Mouse (Mus musculus) left cerebral cortex, postnatal 10 days (tissue): ENCODE measurements around the gene Csf2rb2. TPM values are rescaled to one million over a fixed set of nuclear protein-coding genes. Genes with fewer than 3 reads are reported as not detected.
A peak's percentile ranks its signal among the peaks of the same experiment; 100 is the strongest.
"Not testable (repeated sequence)": the region's sequence is repeated elsewhere in the genome, so short reads cannot be mapped to it uniquely, and the experiment has no call there.

ENCODE experiments used
- DNase-seq, 2 experiments: peaks; one replicate each; pipeline ENCODE4 v3.0.0; 2021 to 2022; ENCODE audit warnings: low spot score in 2 of 2, mixed read lengths in 1 of 2; ENCODE audit errors: extremely low spot score in 1 of 2
- intact Hi-C: fragments of 180-260 bp; cut with DNase I; formaldehyde crosslinking; loops from one replicate; pipeline ENCODE4 v1.15.1; 2025
- total RNA-seq, 2 experiments: library from RNA; stranded (reverse); gene quantifications; 2 replicates each; pipeline ENCODE4 v1.2.3; 2021

Gene Csf2rb2
- total RNA-seq, 2 experiments from 2014 or later, result 0.69 to 0.77 TPM

DNA sequence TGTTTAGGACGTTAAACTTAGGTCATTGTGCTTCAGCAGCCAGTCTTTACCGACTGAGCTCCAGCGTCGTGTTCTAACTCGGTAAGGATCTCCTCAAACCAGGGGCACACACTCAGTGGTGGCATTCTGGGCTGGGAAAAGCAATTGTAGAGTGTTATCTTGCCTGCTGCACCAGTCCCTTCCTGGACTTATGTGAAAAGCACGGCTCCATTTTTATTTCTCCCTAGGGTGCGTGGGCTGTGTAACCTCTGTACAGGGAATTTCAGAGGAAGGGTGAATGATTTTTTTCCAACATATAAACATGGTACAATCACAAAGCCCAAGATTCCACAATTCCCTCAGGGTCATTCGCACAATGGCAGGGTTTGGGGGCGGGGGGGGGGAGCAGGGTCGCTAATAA, 38.1 kb downstream of the Csf2rb2 start:
- DNase-seq, result no peak
- intact Hi-C loops, result no loop called here

DNA sequence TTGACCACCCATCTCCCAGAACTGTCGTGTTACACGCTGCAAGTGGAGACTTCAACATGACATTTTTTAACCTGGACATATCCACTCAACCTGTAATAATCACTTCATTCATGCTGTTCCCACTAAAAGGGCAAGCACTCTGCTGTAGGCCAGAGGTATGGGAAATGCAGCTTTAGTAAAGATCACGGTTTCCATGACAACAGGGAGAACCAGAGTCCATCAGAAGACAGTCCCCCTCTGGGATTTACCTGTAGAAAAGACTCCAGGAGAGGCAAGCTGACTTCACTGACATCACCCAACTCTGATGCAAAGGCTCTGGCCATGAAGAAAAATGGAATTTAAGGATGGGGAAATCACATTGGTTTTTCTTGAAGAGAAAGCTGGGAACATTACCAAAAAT, 42.2 kb downstream of the Csf2rb2 start:
- DNase-seq, result no peak
- intact Hi-C loops, result no loop called here

DNA sequence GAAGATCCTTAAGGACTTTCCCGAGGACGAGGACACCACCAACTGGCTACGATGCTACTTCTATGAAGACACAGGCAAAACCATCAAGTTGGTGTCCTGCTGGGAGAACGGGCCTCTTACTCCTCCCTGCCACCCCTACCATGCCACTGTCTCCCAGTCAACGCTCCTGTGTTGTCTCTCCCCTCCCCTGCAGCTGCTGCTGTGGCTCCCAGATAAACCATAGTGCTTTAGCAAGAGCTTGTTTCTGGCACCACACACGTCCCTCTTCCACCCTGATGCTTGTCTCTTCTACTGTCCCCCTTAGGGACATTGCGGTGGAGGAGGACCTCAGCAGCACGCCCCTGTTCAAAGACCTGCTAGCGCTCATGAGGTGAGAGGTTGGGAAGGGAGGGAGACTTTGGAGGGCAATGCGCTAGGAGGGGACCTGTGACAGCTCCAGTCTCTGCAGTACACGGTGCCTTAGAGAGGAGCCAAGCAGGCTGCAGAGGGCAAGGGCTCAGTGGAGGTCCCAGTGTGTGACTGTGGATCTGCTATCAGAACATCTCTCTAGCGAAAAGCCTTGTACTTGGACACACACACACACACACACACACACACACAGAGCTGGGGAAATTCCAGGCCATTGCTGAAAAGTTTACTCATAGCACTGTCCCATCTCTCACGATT, 44.7 kb downstream of the Csf2rb2 start:
- DNase-seq, result no peak
- intact Hi-C loops, result no loop called here

DNA sequence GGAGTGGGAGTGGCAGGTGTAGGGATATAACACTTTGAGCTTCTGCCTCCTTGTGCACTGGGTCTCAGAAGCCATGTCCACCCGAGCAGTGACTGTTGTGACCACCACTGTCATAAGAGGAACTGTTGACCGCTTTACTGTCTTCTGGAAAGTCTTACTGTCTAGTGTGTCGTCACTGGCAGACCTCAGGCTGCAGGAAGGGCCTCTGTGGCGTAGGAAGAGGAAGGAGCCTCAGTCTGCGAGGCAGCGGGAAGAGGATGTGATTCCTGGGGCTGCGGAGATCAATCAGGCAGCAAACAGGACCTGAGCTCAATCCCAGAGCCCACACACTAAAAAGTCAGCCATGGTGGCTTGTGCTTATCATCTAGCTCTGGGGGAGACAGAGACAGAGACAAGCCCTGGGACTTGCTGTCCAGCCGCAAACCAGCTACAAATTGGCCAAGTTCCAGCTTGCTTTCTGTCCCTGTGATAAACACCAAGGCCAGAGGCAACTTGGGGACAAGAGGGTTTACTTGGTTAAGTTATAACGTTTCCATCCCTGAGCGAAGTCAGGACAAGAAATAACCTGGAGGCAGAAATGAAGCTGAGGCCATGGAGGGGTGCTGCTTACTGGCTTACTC, 47.2 kb downstream of the Csf2rb2 start:
- intact Hi-C loops, result loop anchor here (5.0 kb wide), 4 partner anchors 64 to 179 kb away; no protein-coding TSS in a partner anchor
- peak in 1 of 2 experiments; percentile 51 for DNase-seq

DNA sequence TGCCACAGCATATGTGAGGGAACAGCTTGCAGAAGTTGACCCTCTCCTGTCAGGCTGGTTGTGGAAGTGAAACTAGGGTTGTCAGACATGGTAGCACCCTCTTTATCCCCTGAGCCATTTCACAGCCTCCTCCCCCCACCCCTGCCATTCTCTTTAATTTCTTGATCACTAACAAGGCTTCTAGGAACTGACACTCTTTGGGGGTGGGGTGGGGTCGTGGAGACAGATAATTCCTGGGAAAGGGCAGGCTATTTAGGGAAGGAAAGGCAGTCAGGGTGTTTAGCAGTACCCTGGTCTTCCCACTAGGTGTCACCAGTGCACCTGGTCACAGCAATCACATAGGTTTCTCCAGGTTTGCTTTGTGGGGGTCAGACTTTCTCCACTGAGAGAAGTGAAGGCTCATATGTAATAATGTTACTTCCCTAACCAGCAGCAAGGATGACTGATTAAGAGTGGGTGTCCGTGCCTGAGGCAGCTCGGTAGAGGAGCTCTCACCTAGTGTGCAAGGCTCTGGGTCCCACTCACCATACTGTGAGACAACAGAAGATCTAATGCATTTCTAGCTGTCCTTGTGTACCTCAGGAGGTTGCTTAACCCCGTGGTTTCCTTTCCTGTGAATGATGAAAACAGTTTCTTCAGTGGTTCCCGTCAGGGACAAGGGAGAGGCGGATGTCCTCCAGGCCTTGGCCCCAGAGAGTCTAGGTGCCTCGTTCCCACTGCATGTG, 48.0 kb downstream of the Csf2rb2 start:
- peak in 1 of 2 experiments; percentile 61 for DNase-seq
- intact Hi-C loops, result loop anchor here (5.0 kb wide), 4 partner anchors 65 to 180 kb away; no protein-coding TSS in a partner anchor

DNA sequence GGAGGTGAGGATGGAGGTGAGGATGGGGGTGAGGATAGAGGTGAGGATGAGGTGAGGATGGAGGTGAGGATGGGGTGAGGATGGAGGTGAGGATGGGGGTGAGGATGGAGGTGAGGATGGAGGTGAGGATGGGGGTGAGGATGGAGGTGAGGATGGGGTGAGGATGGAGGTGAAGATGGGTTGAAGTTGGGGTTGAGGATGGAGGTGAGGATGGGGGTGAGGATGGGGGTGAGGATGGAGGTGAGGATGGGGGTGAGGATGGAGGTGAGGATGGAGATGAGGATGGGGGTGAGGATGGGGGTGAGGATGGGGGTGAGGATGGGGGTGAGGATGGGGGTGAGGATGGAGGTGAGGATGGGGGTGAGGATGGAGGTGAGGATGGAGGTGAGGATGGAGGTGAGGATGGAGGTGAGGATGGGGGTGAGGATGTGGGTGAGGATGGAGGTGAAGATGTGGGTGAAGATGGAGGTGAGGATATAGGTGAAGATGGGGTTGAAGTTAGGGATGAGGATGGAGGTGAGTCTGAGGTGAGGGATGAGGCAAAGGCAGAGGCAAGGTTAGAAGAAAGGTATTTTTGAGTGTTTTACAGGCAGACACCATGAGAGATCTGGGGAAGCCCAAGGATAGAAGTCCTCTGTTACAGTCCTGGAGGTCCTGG, 48.8 kb downstream of the Csf2rb2 start:
- DNase-seq, result not testable (repeated sequence)
- intact Hi-C loops, result loop anchor here (5.0 kb wide), 4 partner anchors 66 to 181 kb away; no protein-coding TSS in a partner anchor

DNA sequence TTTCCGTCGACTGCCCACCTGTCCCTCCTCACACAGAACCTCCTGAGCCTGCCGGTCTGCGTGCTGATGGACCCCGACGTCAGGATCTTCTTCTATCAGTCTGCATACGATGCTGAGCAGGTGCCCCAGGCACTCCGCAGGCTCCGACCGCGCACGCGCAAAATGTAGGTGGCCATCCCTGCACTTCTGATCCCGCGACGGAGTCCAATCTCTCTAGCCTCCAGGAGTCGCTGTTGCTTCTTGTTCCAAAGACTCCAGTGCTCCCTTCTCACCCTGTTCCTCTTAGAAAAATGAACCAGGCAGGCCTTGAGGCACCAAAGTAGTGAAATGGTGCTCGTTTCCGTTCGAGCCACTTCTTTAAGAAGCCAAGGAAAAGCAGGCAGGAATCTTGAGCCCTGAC, 50.8 kb downstream of the Csf2rb2 start:
- intact Hi-C loops, result loop anchor here (5.0 kb wide), 4 partner anchors 68 to 183 kb away; no protein-coding TSS in a partner anchor
- DNase-seq, result peak in 1 of 2 experiments; percentile 69

DNA sequence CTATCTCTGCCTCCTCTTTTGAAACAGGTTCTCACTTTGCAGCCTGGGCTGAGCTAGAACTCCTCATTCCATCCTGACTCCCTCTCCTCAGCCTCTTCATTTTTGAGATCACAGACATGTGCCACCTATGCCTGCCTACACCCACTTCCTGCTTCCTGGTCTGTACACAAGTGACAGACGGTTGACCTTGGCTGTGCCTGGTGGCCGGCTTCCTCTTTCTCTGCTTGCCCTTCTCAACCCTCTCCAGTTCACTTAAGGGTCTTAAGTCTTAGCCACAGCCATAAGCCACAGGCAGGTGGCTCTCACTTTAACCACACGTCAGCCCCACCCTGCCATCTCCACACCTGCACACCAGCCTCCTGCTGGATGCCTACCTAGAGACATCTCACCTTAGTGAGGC, 57.1 kb downstream of the Csf2rb2 start:
- DNase-seq, result no peak
- intact Hi-C loops, result no loop called here

DNA sequence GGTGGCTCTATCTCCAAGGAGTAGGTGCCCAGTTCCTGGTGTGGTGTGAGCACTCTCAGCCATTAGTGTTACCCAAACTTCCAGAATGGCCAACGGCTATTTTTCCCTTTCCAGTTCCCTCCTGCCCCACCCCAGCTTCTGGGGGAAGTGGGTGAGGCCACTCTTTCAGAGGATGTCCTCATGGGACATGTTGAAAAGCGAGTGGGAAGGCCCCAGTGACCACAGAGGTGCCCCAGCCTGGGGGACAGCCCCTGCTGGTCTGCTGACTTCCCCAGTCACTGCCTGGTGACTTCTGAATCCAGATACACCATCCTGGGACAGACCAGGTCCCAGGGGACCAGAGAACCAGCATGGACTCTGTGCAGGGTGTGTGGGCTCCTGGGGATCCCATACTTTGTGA, 57.9 kb downstream of the Csf2rb2 start:
- no peak for DNase-seq
- intact Hi-C loops, result no loop called here

DNA sequence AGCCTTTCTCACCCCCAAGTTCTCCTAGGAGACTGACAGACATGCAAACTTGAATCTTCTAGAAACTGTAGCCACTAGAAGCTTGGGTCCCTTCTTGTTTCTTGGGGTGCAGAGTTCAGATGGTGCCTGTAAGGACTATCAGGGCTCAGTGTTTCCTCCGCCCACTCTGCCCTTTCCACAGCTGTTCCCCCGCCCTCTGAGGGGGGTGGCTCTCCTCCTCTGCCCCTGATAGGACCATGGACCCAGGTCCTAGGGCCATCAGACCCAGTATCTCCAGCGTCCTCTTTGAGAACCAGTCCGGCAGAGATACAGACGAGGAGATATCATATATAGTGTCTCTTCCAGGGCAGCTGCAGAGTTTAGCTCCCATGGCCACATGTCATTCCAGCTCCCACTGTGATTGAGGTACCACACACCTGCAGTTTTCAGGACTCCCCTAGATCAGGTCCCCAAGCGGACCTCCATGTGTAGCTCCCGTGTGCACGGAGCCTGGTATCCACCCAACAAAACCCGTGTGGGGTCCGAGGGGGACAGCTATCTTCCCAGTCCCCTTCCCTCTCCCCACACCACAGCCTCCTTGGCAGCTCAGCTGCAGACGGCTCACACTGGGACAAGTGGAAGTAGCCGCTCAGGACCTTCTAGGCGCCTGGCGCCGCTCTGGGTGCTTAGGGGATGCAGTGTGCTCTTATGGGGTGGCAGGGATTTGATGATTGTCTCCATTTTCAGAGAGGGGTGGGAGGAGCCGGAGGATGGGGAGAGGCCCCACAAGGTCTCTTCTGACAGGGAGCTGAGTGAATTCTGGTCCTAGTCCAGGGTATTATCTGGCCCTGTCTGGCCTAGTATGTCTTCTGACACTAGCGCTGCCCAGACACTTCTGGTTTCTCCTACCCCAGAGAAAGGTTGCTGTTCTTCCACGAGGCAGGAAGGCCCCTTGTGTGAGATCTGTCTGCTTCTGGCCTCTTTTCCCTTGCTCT, 59.1 kb downstream of the Csf2rb2 start:
- intact Hi-C loops, result no loop called here
- DNase-seq, result no peak

DNA sequence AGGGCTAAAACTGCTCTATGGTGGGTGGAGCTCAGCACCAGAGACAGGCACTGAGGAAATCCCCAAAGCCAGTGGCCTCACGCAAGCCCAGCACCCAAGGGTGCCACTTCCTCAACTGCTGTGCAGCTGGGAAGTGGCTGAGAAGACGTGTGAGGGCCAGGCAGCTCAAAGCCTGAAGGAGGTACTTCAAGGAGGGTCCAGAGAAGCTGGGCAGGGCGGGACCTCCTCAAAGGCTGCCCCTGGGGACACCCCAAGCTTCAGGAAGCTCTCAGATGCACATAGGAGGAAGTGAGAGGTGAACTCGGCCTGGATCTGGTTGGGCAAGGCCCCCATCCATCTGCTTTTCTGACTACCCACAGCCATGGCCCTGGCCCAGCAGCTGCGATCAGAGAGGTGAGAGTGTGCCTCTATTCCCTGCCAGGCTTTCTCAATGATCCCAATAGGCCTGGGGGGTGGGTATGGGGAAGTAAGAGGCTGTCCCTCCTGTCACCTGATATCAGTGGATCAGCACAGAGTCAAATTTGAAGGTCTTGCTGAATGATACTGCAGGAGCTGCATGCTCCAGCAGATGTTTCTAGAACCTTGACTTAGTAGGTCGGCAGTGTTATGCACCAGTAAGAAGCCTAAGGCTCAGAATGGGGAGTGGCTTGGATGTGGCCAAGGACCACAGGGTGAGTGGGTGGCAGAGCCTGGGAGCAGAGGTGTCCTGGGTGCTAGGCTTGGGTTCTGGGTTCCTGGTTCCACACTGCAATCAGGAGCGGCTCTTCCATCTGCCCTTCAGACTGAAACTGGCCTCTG, 60.6 kb downstream of the Csf2rb2 start, which contains the start of gene Ncf4:
Gene Ncf4, plus strand, starts transcription at position 107 of the 798 bp plus-strand sequence.
- intact Hi-C loops, result loop anchor here (5.0 kb wide), 1 partner anchor 58 kb away; no protein-coding TSS in a partner anchor
- peak in 1 of 2 experiments; percentile 44 for DNase-seq

DNA sequence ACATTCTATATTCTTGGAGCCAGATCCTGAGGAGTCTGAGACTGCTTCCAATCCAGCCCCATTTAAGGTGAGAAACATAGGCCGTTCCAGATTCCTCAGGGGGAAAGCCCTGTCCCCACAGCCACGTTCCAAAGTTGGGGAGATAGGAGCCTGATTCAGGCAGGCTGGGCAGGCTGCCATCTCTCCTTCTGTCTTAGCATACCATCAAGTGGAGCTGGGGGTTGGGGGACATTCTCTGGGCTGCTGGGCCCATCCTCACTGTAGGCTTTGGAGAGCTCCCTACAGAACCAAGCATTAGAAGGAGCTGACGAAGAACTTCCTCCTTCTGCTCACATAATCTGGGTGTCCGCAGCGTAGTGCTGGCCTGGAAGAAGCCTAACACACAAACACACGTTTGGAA, 61.7 kb downstream of the Csf2rb2 start:
- intact Hi-C loops, result loop anchor here (5.0 kb wide), 1 partner anchor 56 kb away; no protein-coding TSS in a partner anchor
- DNase-seq, result peak in 1 of 2 experiments; percentile 65

DNA sequence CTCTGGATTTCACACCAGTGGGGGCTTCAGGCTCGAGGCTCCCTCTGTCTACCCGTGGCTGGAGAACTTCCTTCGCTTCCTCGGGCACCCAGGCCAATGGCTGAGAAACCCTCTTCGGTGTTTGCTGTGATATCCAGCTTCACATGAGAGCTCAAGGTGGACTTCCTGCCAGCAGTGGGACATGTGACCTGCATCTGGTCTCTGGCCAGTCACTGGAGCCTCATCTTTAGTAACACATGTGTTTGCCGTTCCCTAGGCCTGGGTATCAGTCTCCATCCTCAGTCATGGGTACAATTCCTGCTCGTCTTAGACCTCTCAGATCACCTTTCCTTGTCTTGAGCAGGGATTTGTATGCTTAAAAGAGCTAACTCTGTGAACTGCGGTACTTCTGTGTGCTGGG, 62.5 kb downstream of the Csf2rb2 start:
- intact Hi-C loops, result loop anchor here (5.0 kb wide), 1 partner anchor 56 kb away; no protein-coding TSS in a partner anchor
- no peak for DNase-seq

DNA sequence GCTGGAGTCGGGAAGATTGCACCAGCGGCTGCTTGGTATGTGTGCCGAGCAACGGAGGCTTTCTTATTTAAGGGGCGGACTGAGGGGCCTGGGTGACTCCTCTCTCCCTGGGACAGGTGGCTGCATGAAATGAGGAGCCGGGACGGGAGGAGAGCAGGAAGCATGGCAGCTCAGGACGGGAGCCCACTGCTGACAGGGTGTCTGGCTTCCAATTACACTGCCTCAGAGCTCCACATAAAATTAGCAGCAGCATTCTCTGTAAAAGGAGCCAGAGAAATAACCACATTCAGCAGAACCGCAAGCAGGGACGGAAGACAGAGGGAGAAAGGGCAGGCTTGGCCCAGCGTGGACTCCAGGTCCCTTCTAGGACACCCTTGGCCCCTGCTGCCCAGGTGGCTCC, 64.2 kb downstream of the Csf2rb2 start:
- intact Hi-C loops, result loop anchor here (5.0 kb wide), 1 partner anchor 54 kb away; no protein-coding TSS in a partner anchor
- no peak for DNase-seq

DNA sequence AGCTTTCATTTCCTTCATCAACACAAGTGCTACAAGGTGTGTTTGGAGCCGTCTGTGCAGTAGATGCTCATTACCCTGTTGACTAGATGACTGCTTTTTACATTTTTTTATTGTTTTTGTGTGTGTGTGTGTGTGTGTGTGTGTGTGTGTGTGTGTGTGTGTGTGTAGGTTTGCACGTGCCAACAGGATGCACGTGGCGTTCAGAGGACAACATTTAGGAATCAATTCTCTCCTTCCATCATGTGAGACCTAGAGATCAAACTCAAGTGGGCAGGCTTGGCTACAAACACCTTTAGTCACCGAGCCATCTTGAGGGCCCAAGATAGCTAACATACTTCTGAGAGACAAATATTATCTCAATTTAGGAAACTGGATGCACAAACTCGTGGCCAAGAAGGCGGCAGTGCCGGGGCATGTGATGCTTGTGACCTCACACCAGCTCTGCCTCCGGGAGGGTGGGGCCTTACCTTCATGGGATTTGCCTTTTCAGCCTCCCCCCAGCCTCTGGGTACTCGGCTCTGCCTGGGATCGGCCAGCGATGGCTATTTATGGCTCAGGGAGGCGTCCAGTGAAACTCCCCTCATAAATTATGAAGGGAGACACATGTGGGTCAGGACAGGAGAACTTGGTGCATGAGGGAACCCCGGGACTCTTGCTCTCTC, 65.4 kb downstream of the Csf2rb2 start:
- no peak for DNase-seq
- intact Hi-C loops, result loop anchor here (2.0 to 5.0 kb wide), 2 partner anchors 53 to 259 kb away; no protein-coding TSS in a partner anchor

DNA sequence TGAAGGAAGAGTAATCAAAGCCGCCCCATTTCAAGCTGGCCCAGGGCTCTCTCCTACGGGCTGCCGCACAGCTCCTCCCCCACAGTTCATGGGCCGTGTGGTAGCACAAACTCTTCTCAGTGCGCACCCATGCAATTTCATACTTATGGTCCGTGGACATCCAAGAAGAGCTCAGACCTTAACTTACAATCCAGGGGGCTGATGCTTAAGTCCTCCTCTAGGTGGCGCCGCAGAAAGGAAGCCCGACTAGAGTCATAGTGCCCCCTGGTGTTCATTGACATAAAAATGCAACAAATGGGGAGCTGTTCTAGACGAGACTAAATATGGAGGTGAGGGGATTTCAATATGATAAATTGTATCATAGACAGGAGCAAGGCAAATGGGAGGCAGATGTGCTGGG, 66.1 kb downstream of the Csf2rb2 start:
- peak in 1 of 2 experiments; percentile 72 for DNase-seq
- intact Hi-C loops, result loop anchor here (2.0 kb wide), 1 partner anchor 259 kb away; no protein-coding TSS in a partner anchor
